Mouse (Mus musculus) heart, embryonic 13.5 days (tissue): ENCODE results near the gene Fam71e2. TPM values are rescaled to one million over a fixed set of nuclear protein-coding genes. Genes with fewer than 3 reads are reported as not detected.
"Not testable (repeated sequence)": the region's sequence is repeated elsewhere in the genome, so short reads cannot be mapped to it uniquely, and the experiment has no call there.

Experiments
- ATAC-seq: fragments of 200-750 bp; cut with Nextera tagmentation; 2 replicates; pipeline ENCODE4 v1.8.0; 2017; ENCODE audit warnings: moderate TSS enrichment; ENCODE audit not compliant: insufficient number of reproducible peaks, low FRiP score, low TSS enrichment; ENCODE audit errors: extremely low read depth
- H3K27ac ChIP-seq: fragments of 300-500 bp; sonication (generic); replicated peaks from 2 replicates; pipeline ENCODE4 v1.5.1; 2015; ENCODE audit warnings: moderate library complexity, mild to moderate bottlenecking, inconsistent platforms
- H3K27me3 ChIP-seq: fragments of 300-500 bp; sonication (generic); replicated peaks from 2 replicates; pipeline ENCODE4 v1.6.1; 2015; ENCODE audit warnings: mild to moderate bottlenecking, inconsistent platforms
- H3K36me3 ChIP-seq: fragments of 300-500 bp; sonication (generic); 2 replicates; pipeline ENCODE4 v1.6.1; 2015; ENCODE audit warnings: mild to moderate bottlenecking, inconsistent platforms
- H3K4me1 ChIP-seq: fragments of 300-500 bp; sonication (generic); 2 replicates; pipeline ENCODE4 v1.6.1; 2015; ENCODE audit warnings: inconsistent platforms
- H3K4me2 ChIP-seq: fragments of 300-500 bp; sonication (generic); 2 replicates; pipeline ENCODE4 v1.6.1; 2015; ENCODE audit warnings: inconsistent platforms, mild to moderate bottlenecking, moderate library complexity
- H3K4me3 ChIP-seq: fragments of 300-500 bp; sonication (generic); 2 replicates; pipeline ENCODE4 v1.5.1; 2015; ENCODE audit warnings: moderate library complexity, mild to moderate bottlenecking, inconsistent platforms
- H3K9ac ChIP-seq: fragments of 300-500 bp; sonication (generic); 2 replicates; pipeline ENCODE4 v1.6.1; 2015; ENCODE audit warnings: inconsistent platforms, mild to moderate bottlenecking, moderate library complexity
- H3K9me3 ChIP-seq: fragments of 300-500 bp; sonication (generic); 2 replicates; pipeline ENCODE4 v1.6.1; 2016; ENCODE audit warnings: inconsistent platforms
- WGBS: fragments of 180-500 bp; shearing (Covaris S2); methylation state at CpG from one replicate; pipeline ENCODE4 v1.1.7; 2015; ENCODE audit warnings: mixed read lengths; 5-methylcytosine and 5-hydroxymethylcytosine counted together
- polyA plus RNA-seq: library from polyadenylated mRNA; unstranded; fragments of >200 nt; fragmentation: Nextera tagmentation; extraction: Ambion mirVana; gene quantifications from 2 replicates; pipeline ENCODE4 v1.2.1, GENCODE M21; 2015

Fam71e2 gene
- polyA plus RNA-seq: not detected in 2 replicates

GRCm38 (mm10) chr7:4771202-4771601, at the start of gene Fam71e2:
Gene Fam71e2 (minus strand): TSS chr7:4771302.
- Histone ChIP-seq H3K27me3 (peaks cover 29% of the 10 kb centered on the region), H3K9me3 (no peaks in the 10 kb centered on the region), H3K36me3 (no peaks in the 10 kb centered on the region), H3K4me3 (no peak within 1 kb of the TSS), H3K4me2 (no peak within 1 kb of the TSS), H3K4me1 (no peaks in the 10 kb centered on the region), H3K9ac (no peak within 1 kb of the TSS), H3K27ac (no peak within 1 kb of the TSS)
- WGBS: 63% methylated on average over 4 of the region's 5 CpGs
- no peak for ATAC-seq

- no peak overlapping the region for H3K27ac ChIP-seq
- no peak overlapping the region for H3K9ac ChIP-seq
- no peak overlapping the region for H3K4me2 ChIP-seq
- no peak for ATAC-seq
- no peaks in the 10 kb centered on the region for H3K27me3 ChIP-seq
- no peaks in the 10 kb centered on the region for H3K36me3 ChIP-seq
- H3K4me3 ChIP-seq: no peak overlapping the region
- no peaks in the 10 kb centered on the region for H3K9me3 ChIP-seq
- peaks cover 7% of the 10 kb centered on the region for H3K4me1 ChIP-seq
Observed at GRCm38 (mm10) chr7:4816559-4816958, 45.5 kb upstream of the Fam71e2 start.

GRCm38 (mm10) chr7:4813105-4813791, 42.1 kb upstream of the Fam71e2 start:
- Histone ChIP-seq H3K27ac (peak overlapping the region; percentile 89), H3K9me3 (no peaks in the 10 kb centered on the region), H3K36me3 (peaks cover 30% of the 10 kb centered on the region), H3K27me3 (no peaks in the 10 kb centered on the region), H3K4me1 (peaks cover 34% of the 10 kb centered on the region), H3K9ac (peak overlapping the region; percentile 79), H3K4me2 (peak overlapping the region; percentile 89), H3K4me3 (peak overlapping the region; percentile 95)
- 19% methylated on average over 8 of the region's 8 CpGs for WGBS
- no peak for ATAC-seq

GRCm38 (mm10) chr7:4812303-4813104, 41.4 kb upstream of the Fam71e2 start, which contains the start of gene Ube2s:
Gene Ube2s (minus strand): TSS chr7:4812590.
- peak within 1 kb of the TSS; percentile 95 for H3K4me3 ChIP-seq
- peak; percentile 97 for ATAC-seq
- peak within 1 kb of the TSS; percentile 99 for H3K9ac ChIP-seq
- H3K27me3 ChIP-seq: no peaks in the 10 kb centered on the region
- H3K36me3 ChIP-seq: peaks cover 35% of the 10 kb centered on the region
- no peaks in the 10 kb centered on the region for H3K9me3 ChIP-seq
- under 1% methylated on average over 62 of the region's 62 CpGs for WGBS
- H3K27ac ChIP-seq: peak within 1 kb of the TSS; percentile 97
- peaks cover 36% of the 10 kb centered on the region for H3K4me1 ChIP-seq
- H3K4me2 ChIP-seq: peak within 1 kb of the TSS; percentile 89

- Histone ChIP-seq H3K4me3 (peak overlapping the region; percentile 95), H3K4me2 (peak overlapping the region; percentile 89), H3K4me1 (peaks cover 41% of the 10 kb centered on the region), H3K27me3 (no peaks in the 10 kb centered on the region), H3K36me3 (peaks cover 41% of the 10 kb centered on the region), H3K9ac (peak overlapping the region; percentile 99), H3K9me3 (no peaks in the 10 kb centered on the region), H3K27ac (peak overlapping the region; percentile 97)
- ATAC-seq: peak; percentile 20
- under 1% methylated on average over 28 of the region's 36 CpGs for WGBS
Observed at GRCm38 (mm10) chr7:4811842-4812302, 40.8 kb upstream of the Fam71e2 start.

DNA sequence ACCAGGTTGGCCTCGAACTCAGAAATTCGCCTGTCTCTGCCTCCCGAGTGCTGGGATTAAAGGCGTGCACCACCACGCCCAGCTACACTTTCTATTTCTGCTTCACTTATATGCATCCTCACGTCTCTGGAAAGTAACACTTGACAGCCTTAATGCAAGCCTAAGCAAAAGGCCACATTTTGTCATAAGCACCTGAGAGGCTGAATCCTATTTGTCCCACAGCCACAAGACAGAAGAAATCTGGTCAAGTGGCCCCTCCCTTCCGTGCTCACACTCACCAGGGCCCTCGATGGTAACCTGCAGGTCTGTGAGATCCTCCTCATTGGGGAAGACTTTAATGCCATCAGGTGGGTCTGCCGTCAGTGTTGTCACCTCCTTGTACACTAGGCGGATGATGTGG, 40.0 kb upstream of the Fam71e2 start:
- peak overlapping the region; percentile 97; the same call in 1 of the 2 replicates for H3K27ac ChIP-seq
- H3K36me3 ChIP-seq: peaks cover 48% of the 10 kb centered on the region
- H3K4me3 ChIP-seq: peak overlapping the region; percentile 95
- not testable (repeated sequence) for H3K27me3 ChIP-seq, ATAC-seq, H3K9me3 ChIP-seq
- peak overlapping the region; percentile 89 for H3K4me2 ChIP-seq
- WGBS: 27% methylated on average over 10 of the region's 10 CpGs
- H3K4me1 ChIP-seq: peaks cover 41% of the 10 kb centered on the region
- H3K9ac ChIP-seq: peak overlapping the region; percentile 99

DNA sequence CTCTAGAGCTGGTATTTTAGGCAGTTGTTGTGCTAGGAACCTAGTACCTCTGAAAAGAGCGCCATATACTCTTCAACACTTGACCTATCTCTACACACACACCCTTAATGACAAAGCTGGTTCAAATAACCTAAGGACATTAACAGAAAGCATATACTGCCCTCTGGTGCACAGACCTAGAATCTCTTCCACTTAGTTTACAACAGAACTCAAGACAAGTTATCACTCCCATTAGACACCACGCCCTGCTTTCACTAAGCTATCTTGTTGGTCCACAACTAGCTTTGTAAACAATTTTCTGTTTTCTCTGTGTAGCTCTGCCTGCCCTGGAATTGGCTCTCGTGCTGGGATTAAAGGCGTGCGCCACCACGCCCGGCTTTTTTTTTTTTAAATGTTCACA, 35.6 kb upstream of the Fam71e2 start:
- Histone ChIP-seq H3K36me3 (peaks cover 67% of the 10 kb centered on the region), H3K27me3 (no peaks in the 10 kb centered on the region), H3K9me3 (no peaks in the 10 kb centered on the region), H3K4me1 (peaks cover 34% of the 10 kb centered on the region), H3K27ac (no peak overlapping the region; the same call in 1 of the 2 replicates), H3K4me3 (no peak overlapping the region), H3K9ac (no peak overlapping the region), H3K4me2 (peak overlapping the region; percentile 3; the same call in 1 of the 2 replicates)
- ATAC-seq: no peak
- WGBS: 78% methylated on average over 7 of the region's 7 CpGs

- ATAC-seq: no peak
- H3K9me3 ChIP-seq: no peaks in the 10 kb centered on the region
- H3K4me3 ChIP-seq: no peak overlapping the region
- 0 out of 2 replicates have a peak, but pooled peaks cover 2% of the 10 kb centered on the region for H3K4me1 ChIP-seq
- no peak overlapping the region for H3K9ac ChIP-seq
- H3K27me3 ChIP-seq: no peaks in the 10 kb centered on the region
- H3K27ac ChIP-seq: no peak overlapping the region
- peaks cover 49% of the 10 kb centered on the region for H3K36me3 ChIP-seq
- no peak overlapping the region for H3K4me2 ChIP-seq
Observed at GRCm38 (mm10) chr7:4802247-4802646, 31.1 kb upstream of the Fam71e2 start.

GRCm38 (mm10) chr7:4795767-4796433, 24.8 kb upstream of the Fam71e2 start:
- Histone ChIP-seq H3K36me3 (peaks cover 53% of the 10 kb centered on the region), H3K27me3 (no peaks in the 10 kb centered on the region), H3K9me3 (no peaks in the 10 kb centered on the region), H3K4me3 (0 out of 2 replicates have a peak overlapping the region, but pooled peaks have one; percentile 11), H3K4me2 (no peak overlapping the region), H3K27ac (peak overlapping the region; percentile 28; the same call in 1 of the 2 replicates), H3K4me1 (peaks cover 17% of the 10 kb centered on the region), H3K9ac (no peak overlapping the region)
- 68% methylated on average over 7 of the region's 7 CpGs for WGBS
- ATAC-seq: no peak

DNA sequence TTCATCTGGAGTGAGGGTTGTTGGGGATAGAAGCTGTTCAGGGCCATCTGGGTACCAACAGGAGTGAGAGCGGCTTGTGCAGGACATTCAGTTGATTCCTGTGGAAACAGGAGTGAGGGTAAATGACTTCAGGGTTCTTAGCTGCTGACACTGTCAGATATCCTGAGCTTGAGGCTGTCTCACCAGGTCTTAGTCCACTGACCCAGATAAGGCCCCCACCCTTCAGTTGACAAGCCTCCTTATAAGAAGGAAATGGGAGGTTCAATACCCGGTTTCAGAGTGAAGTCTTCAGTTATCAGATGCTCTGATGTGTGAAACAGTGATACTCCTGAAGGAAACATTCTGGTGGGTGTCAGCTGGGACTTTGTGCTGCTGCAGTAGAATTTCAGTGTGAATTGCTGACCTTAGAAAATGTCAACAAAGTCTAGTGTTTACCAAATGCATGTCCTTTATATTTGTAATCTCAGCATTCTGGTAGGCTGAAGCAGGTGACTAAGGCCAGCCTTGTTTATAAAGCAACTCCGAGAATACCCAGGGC, 23.6 kb upstream of the Fam71e2 start:
- Histone ChIP-seq H3K4me2 (peak overlapping the region; percentile 92), H3K36me3 (peaks cover 53% of the 10 kb centered on the region), H3K27ac (no peak overlapping the region), H3K27me3 (no peaks in the 10 kb centered on the region; the same call in 1 of the 2 replicates), H3K4me1 (peaks cover 18% of the 10 kb centered on the region), H3K9me3 (no peaks in the 10 kb centered on the region), H3K4me3 (0 out of 2 replicates have a peak overlapping the region, but pooled peaks have one; percentile 94), H3K9ac (peak overlapping the region; percentile 99)
- WGBS: 69% methylated on average over 3 of the region's 3 CpGs
- no peak for ATAC-seq

DNA sequence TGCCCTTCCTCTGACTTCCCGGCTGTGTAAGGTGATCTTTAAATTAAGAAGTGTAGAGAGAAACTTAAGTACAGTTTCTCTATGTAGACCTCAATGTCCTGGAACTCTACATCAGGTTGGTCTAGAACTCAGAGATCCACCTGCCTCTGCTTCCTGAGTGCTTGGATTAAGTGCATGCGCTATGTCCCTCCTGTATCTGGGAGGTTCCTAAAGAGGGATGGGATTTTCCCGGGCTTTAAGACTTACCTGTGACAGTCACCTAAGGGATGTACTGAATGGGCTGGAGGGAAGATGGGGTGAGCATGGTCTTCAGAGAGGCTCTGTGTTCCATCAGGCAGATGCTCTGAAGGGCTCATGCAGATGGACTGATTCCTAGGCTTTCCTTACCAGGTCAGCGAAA, 22.6 kb upstream of the Fam71e2 start:
- ATAC-seq: no peak
- H3K4me1 ChIP-seq: peaks cover 24% of the 10 kb centered on the region
- peak overlapping the region; percentile 94 for H3K4me3 ChIP-seq
- no peaks in the 10 kb centered on the region for H3K9me3 ChIP-seq
- 35% methylated on average over 4 of the region's 4 CpGs for WGBS
- H3K36me3 ChIP-seq: peaks cover 51% of the 10 kb centered on the region
- H3K27me3 ChIP-seq: no peaks in the 10 kb centered on the region; the same call in 1 of the 2 replicates
- H3K4me2 ChIP-seq: peak overlapping the region; percentile 92
- peak overlapping the region; percentile 92 for H3K27ac ChIP-seq
- H3K9ac ChIP-seq: peak overlapping the region; percentile 99
